Mouse (Mus musculus) midbrain, embryonic 14.5 days (tissue): ENCODE data around the gene Zc3h18. TPM values are rescaled to one million over a fixed set of nuclear protein-coding genes. Genes with fewer than 3 reads are reported as not detected.

Experiments
- ATAC-seq: fragments of 200-750 bp; cut with Nextera tagmentation; 2 replicates; pipeline ENCODE4 v1.8.0; 2017; ENCODE audit warnings: moderate number of reproducible peaks, moderate library complexity; ENCODE audit not compliant: low FRiP score, low TSS enrichment
- DNase-seq: peaks from one replicate; pipeline ENCODE4 v3.0.0-alpha.2; 2015
- H3K27ac ChIP-seq: fragments of 300-500 bp; sonication (generic); replicated peaks from 2 replicates; pipeline ENCODE4 v1.5.1; 2014; ENCODE audit warnings: mild to moderate bottlenecking, low read depth, low read length, moderate library complexity
- H3K27me3 ChIP-seq: fragments of 300-500 bp; sonication (generic); 2 replicates; pipeline ENCODE4 v1.6.1; 2014; ENCODE audit warnings: low read length, control low read depth, mixed read lengths; ENCODE audit not compliant: control insufficient read depth, insufficient read depth
- H3K36me3 ChIP-seq: fragments of 300-500 bp; sonication (generic); 2 replicates; pipeline ENCODE4 v1.6.1; 2014; ENCODE audit warnings: low read length, control low read depth; ENCODE audit not compliant: control insufficient read depth, insufficient read depth
- H3K4me1 ChIP-seq: fragments of 300-500 bp; sonication (generic); 2 replicates; pipeline ENCODE4 v1.6.1; 2014; ENCODE audit warnings: mild to moderate bottlenecking, antibody characterized with exemption, low read length, control low read depth; ENCODE audit not compliant: control insufficient read depth, insufficient read depth
- H3K4me2 ChIP-seq: fragments of 300-500 bp; sonication (generic); 2 replicates; pipeline ENCODE4 v1.6.1; 2014; ENCODE audit warnings: mild to moderate bottlenecking, low read length, moderate library complexity
- H3K4me3 ChIP-seq: fragments of 300-500 bp; sonication (generic); replicated peaks from 2 replicates; pipeline ENCODE4 v1.5.1; 2014; ENCODE audit warnings: low read depth, low read length
- H3K9ac ChIP-seq: fragments of 300-500 bp; sonication (generic); replicated peaks from 2 replicates; pipeline ENCODE4 v1.6.1; 2014; ENCODE audit warnings: mild to moderate bottlenecking, low read length, moderate library complexity
- H3K9me3 ChIP-seq: fragments of 300-500 bp; sonication (generic); 2 replicates; pipeline ENCODE4 v1.6.1; 2016; ENCODE audit warnings: low read length, control low read depth, mixed read lengths; ENCODE audit not compliant: control insufficient read depth
- WGBS: fragments of 180-500 bp; shearing (Covaris S2); extraction: QIAGEN DNeasy Blood & Tissue Kit; methylation state at CpG from one replicate; pipeline ENCODE4 v1.1.7; 2014; 5-methylcytosine and 5-hydroxymethylcytosine counted together
- polyA plus RNA-seq: library from polyadenylated mRNA; unstranded; fragments of >200 nt; fragmentation: Nextera tagmentation; extraction: Ambion mirVana; gene quantifications from 2 replicates; pipeline ENCODE4 v1.2.1, GENCODE M21; 2014

The Zc3h18 gene
- polyA plus RNA-seq, 1 experiment from 2014 or later: 27.9 TPM

DNA sequence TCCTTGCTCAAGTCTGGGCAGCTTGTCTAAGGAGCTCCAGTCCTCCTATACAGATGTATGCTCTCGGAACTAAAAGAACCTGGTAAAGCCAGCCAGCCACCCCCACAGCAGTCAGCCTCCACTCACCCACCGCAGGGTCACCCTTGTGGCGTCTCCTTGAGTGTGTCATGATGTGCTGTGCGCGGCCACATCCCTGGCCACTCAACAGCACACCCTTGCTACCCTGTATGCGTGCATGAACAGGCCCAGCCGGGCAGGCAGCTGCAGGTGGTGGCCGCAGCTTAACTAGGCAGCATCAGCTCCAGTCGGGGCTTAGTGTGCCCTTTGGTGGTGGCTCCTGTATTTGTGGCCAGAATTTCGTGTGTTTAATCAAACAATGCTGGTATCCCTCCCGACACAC, 80.8 kb downstream of the Zc3h18 start:
- Histone ChIP-seq H3K27me3 (peaks cover 35% of the 10 kb centered on the region), H3K9ac (no peak overlapping the region), H3K4me3 (no peak overlapping the region), H3K4me2 (no peak overlapping the region), H3K4me1 (peaks cover 6% of the 10 kb centered on the region; the same call in 1 of the 2 replicates), H3K9me3 (no peaks in the 10 kb centered on the region), H3K36me3 (no peaks in the 10 kb centered on the region), H3K27ac (no peak overlapping the region)
- DNase-seq: no peak
- WGBS: 70% methylated on average over 11 of the region's 11 CpGs
- no peak for ATAC-seq

- Histone ChIP-seq H3K9me3 (no peaks in the 10 kb centered on the region), H3K4me1 (peaks cover 6% of the 10 kb centered on the region; the same call in 1 of the 2 replicates), H3K9ac (no peak overlapping the region), H3K4me3 (no peak overlapping the region), H3K27me3 (peaks cover 41% of the 10 kb centered on the region), H3K36me3 (no peaks in the 10 kb centered on the region), H3K27ac (no peak overlapping the region), H3K4me2 (no peak overlapping the region)
- peak; percentile 16 for DNase-seq
- WGBS: 58% methylated on average over 6 of the region's 6 CpGs
- ATAC-seq: no peak
Measured at GRCm38 (mm10) chr8:122459218-122459900, 83.0 kb downstream of the Zc3h18 start.

- Histone ChIP-seq H3K4me3 (peak overlapping the region; percentile 31), H3K4me2 (peak overlapping the region; percentile 61; the same call in 1 of the 2 replicates), H3K9ac (no peak overlapping the region), H3K36me3 (no peaks in the 10 kb centered on the region), H3K4me1 (peaks cover 6% of the 10 kb centered on the region; the same call in 1 of the 2 replicates), H3K27ac (no peak overlapping the region), H3K27me3 (peaks cover 41% of the 10 kb centered on the region), H3K9me3 (no peaks in the 10 kb centered on the region)
- 28% methylated on average over 7 of the region's 7 CpGs for WGBS
- ATAC-seq (no peak), DNase-seq (no peak)
Measured at GRCm38 (mm10) chr8:122459990-122460389, 83.6 kb downstream of the Zc3h18 start.

DNA sequence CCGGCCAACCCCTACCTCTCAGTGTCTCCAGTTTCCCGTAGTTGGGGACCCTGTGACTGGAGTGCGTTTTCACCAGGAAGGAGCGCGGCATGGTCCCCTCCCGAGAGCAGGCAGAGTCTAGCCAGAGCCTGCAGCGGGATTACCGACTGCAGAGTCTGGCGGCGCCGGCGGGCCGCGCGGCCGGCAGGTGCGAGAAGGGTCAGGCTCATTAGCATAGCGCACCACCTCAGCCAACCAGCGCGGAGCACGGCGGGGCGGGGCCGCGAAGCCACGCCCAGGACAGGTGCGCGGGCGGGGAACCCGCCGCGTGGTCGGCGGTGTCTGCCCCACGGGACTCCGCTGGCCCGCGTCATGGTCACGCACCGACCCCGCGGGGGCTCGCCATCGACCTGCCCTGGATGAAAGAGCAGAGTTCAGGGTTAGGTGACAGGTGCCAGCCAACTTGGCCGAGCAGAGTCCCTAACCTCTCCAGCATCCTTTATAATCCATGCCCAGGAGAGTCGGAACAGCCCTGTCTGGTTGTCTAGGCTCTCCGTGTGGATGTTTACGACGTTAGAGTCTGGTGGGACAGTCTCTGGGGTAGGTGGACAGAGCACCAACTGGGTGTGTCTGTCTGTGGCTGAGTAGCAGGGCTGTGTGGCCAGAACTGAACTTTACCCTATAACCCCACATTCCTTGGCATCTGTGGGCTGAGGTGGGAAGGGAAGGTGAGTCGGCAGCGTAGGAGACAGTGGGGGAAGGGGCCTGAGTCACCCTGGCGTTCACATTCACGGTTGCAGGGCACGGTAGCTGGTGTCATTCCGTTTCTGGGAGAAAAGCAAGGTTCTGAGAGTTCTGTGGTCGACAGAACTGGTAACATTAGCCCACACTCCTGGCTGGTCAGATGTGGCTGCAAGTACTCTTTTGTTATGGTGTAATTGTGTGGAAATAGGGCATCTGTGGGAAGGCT, 84.4 kb downstream of the Zc3h18 start, which contains the start of gene Snai3:
TSS of gene Snai3 (minus strand) at position 210 of the 949 bp plus-strand sequence.
- H3K9me3 ChIP-seq: no peaks in the 10 kb centered on the region
- H3K27me3 ChIP-seq: peaks cover 41% of the 10 kb centered on the region
- peak within 1 kb of the TSS; percentile 16; the same call in 1 of the 2 replicates for H3K9ac ChIP-seq
- H3K27ac ChIP-seq: no peak within 1 kb of the TSS
- DNase-seq (peak; percentile 54), ATAC-seq (no peak)
- WGBS: 4% methylated on average over 56 of the region's 56 CpGs
- peak within 1 kb of the TSS; percentile 61 for H3K4me2 ChIP-seq
- peaks cover 6% of the 10 kb centered on the region; the same call in 1 of the 2 replicates for H3K4me1 ChIP-seq
- peaks cover under 1% of the 10 kb centered on the region for H3K36me3 ChIP-seq
- peak within 1 kb of the TSS; percentile 31 for H3K4me3 ChIP-seq

- peaks cover 41% of the 10 kb centered on the region for H3K27me3 ChIP-seq
- peaks cover 6% of the 10 kb centered on the region; the same call in 1 of the 2 replicates for H3K4me1 ChIP-seq
- H3K9me3 ChIP-seq: no peaks in the 10 kb centered on the region
- H3K9ac ChIP-seq: no peak overlapping the region
- DNase-seq (no peak), ATAC-seq (no peak)
- no peak overlapping the region for H3K4me3 ChIP-seq
- peaks cover 9% of the 10 kb centered on the region for H3K36me3 ChIP-seq
- 69% methylated on average over 11 of the region's 11 CpGs for WGBS
- H3K27ac ChIP-seq: no peak overlapping the region
- H3K4me2 ChIP-seq: no peak overlapping the region
Measured at GRCm38 (mm10) chr8:122461473-122462148, 85.2 kb downstream of the Zc3h18 start.

DNA sequence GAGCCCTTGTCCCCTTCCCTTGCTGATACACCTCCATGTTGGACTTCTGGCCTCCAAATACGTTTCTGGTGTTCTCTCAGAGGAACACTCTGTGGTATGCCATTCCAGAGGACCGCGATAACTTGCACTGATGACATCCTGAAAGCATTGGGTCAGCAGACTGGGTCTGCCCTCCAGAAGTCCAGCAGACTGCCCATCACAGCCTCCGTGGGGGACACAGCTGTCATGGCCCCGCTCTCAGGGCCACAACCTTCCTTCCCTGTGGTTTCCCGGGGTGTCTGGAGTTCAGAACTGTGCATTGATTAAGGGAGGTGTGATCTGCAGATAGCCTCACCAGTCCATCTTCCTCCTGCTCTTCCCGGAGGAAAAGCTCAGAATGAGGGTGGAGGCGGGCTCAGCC, 86.1 kb downstream of the Zc3h18 start:
- peaks cover 41% of the 10 kb centered on the region for H3K27me3 ChIP-seq
- no peak for ATAC-seq

DNA sequence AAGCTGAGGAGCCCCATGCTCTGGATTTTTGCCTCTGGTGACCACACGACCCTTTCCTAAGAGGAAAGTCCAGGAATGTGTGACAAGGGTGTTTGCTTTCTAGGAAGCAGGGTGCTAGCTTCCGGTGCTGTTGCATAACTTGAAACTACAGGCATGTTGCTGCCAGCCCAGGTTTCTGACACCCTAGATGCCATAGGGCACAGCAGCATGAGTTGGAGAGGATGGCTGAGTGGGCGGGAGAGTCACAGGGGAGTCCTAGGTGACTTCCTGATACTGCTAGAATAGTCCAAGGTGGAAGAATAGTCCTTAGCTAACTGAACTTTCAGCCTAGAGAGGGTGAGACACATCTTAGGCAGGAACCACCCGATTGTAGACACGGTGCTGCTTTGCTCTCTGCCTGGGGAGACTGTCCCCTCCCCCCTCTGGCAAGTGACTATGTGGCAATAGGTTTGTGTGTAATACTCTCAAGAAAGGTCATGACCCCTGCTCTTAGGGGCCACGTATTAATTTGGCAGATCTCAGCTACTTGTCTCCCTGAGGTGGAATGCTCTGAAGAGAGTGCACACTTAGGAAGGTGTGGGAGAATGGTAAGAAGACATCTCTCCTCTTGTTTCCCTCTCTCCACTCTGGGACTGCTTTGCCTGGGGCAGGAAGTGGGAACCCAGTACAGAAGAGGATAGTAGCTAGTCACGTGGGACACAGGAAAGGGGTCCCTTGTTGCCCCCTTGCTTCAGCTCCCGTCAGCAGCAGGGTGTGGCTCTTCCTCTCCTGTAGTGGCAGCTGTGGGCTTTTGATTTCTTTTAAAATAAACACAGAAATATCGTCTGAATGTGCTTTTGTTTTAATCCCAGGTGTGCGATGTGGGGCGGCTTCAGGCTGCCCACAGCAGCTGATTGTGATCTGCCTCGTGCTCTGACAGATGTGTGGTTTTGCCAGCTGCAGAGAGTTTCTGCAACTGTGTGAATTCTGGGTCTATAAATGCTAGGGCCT, 87.5 kb downstream of the Zc3h18 start:
- H3K4me2 ChIP-seq: no peak overlapping the region
- DNase-seq: no peak
- 69% methylated on average over 12 of the region's 12 CpGs for WGBS
- H3K4me3 ChIP-seq: no peak overlapping the region
- ATAC-seq: no peak
- peaks cover 6% of the 10 kb centered on the region; the same call in 1 of the 2 replicates for H3K4me1 ChIP-seq
- no peak overlapping the region for H3K27ac ChIP-seq
- H3K27me3 ChIP-seq: peaks cover 34% of the 10 kb centered on the region
- H3K36me3 ChIP-seq: peaks cover 32% of the 10 kb centered on the region
- H3K9ac ChIP-seq: no peak overlapping the region
- no peaks in the 10 kb centered on the region for H3K9me3 ChIP-seq

More for the DNA sequence above, 86.1 kb downstream of the Zc3h18 start:
- Histone ChIP-seq H3K9ac (no peak overlapping the region), H3K4me3 (no peak overlapping the region), H3K27ac (no peak overlapping the region), H3K4me2 (no peak overlapping the region), H3K36me3 (peaks cover 18% of the 10 kb centered on the region), H3K9me3 (no peaks in the 10 kb centered on the region), H3K4me1 (peaks cover 6% of the 10 kb centered on the region; the same call in 1 of the 2 replicates)
- 72% methylated on average over 8 of the region's 8 CpGs for WGBS
- no peak for DNase-seq
